Mouse (Mus musculus): ENCODE data around the gene Hspb6. TPM values are rescaled to one million over a fixed set of nuclear protein-coding genes. Genes with fewer than 3 reads are reported as not detected.

The Hspb6 gene
- polyA plus RNA-seq (2015; fragmentation: Nextera tagmentation; extraction: Ambion mirVana), result 17.6 and 29.4 TPM in 2 replicates

- ATAC-seq (ENCODE audit: insufficient number of reproducible peaks, low FRiP score, low TSS enrichment, low read depth), result peak; percentile 94
- Histone ChIP-seq H3K9ac (peak within 1 kb of the TSS; percentile 69), H3K27ac (peak within 1 kb of the TSS; percentile 99), H3K4me2 (peak within 1 kb of the TSS; percentile 96), H3K36me3 (peaks cover 36% of the 10 kb centered on the region), H3K4me1 (peaks cover 17% of the 10 kb centered on the region), H3K4me3 (peak within 1 kb of the TSS; percentile 79), H3K27me3 (no peaks in the 10 kb centered on the region), H3K9me3 (no peaks in the 10 kb centered on the region)
- WGBS, result under 1% methylated on average over 44 of the region's 44 CpGs
Measured at GRCm38 (mm10) chr7:30552102-30553020, at the start of gene Hspb6, which contains the start of gene Proser3. TSS of gene Hspb6 (plus strand) at chr7:30552178. TSS of gene Proser3 (minus strand) at chr7:30552299.

- no peaks in the 10 kb centered on the region for H3K27me3 ChIP-seq
- no peak overlapping the region for H3K4me2 ChIP-seq
- no peak for ATAC-seq (ENCODE audit: insufficient number of reproducible peaks, low FRiP score, low TSS enrichment, low read depth)
- H3K9me3 ChIP-seq, result no peaks in the 10 kb centered on the region
- no peak overlapping the region for H3K4me3 ChIP-seq
- WGBS, result 70% methylated on average over 4 of the region's 4 CpGs
- no peak overlapping the region for H3K27ac ChIP-seq
- no peaks in the 10 kb centered on the region for H3K4me1 ChIP-seq
- no peak overlapping the region for H3K9ac ChIP-seq
- H3K36me3 ChIP-seq, result no peaks in the 10 kb centered on the region
Measured at GRCm38 (mm10) chr7:30508061-30508460, 43.9 kb upstream of the Hspb6 start.

GRCm38 (mm10) chr7:30515003-30515760, 36.8 kb upstream of the Hspb6 start:
- Histone ChIP-seq H3K36me3 (no peaks in the 10 kb centered on the region), H3K4me3 (no peak overlapping the region), H3K9ac (no peak overlapping the region), H3K4me1 (no peaks in the 10 kb centered on the region), H3K27me3 (no peaks in the 10 kb centered on the region), H3K9me3 (no peaks in the 10 kb centered on the region), H3K4me2 (no peak overlapping the region), H3K27ac (no peak overlapping the region)
- no peak for ATAC-seq (ENCODE audit: insufficient number of reproducible peaks, low FRiP score, low TSS enrichment, low read depth)
- WGBS, result 61% methylated on average over 24 of the region's 24 CpGs

- H3K4me1 ChIP-seq, result no peaks in the 10 kb centered on the region
- H3K4me3 ChIP-seq, result no peak overlapping the region
- no peaks in the 10 kb centered on the region for H3K9me3 ChIP-seq
- H3K27me3 ChIP-seq, result no peaks in the 10 kb centered on the region
- no peak overlapping the region for H3K9ac ChIP-seq
- H3K4me2 ChIP-seq, result no peak overlapping the region
- peaks cover 5% of the 10 kb centered on the region for H3K36me3 ChIP-seq
- H3K27ac ChIP-seq, result no peak overlapping the region
- no peak for ATAC-seq (ENCODE audit: insufficient number of reproducible peaks, low FRiP score, low TSS enrichment, low read depth)
- 36% methylated on average over 8 of the region's 8 CpGs for WGBS
Measured at GRCm38 (mm10) chr7:30518325-30518724, 33.7 kb upstream of the Hspb6 start.

GRCm38 (mm10) chr7:30520396-30520795, 31.6 kb upstream of the Hspb6 start:
- WGBS, result 76% methylated on average over 4 of the region's 4 CpGs
- Histone ChIP-seq H3K27me3 (no peaks in the 10 kb centered on the region), H3K36me3 (peaks cover 19% of the 10 kb centered on the region), H3K27ac (no peak overlapping the region), H3K4me2 (no peak overlapping the region), H3K9ac (no peak overlapping the region), H3K9me3 (no peaks in the 10 kb centered on the region), H3K4me1 (no peaks in the 10 kb centered on the region), H3K4me3 (no peak overlapping the region)
- no peak for ATAC-seq (ENCODE audit: insufficient number of reproducible peaks, low FRiP score, low TSS enrichment, low read depth)

GRCm38 (mm10) chr7:30520856-30521255, 31.1 kb upstream of the Hspb6 start:
- ATAC-seq (ENCODE audit: insufficient number of reproducible peaks, low FRiP score, low TSS enrichment, low read depth), result no peak
- Histone ChIP-seq H3K4me3 (no peak overlapping the region), H3K9me3 (no peaks in the 10 kb centered on the region), H3K4me1 (peaks cover 2% of the 10 kb centered on the region), H3K27me3 (no peaks in the 10 kb centered on the region), H3K36me3 (peaks cover 22% of the 10 kb centered on the region), H3K4me2 (no peak overlapping the region), H3K27ac (no peak overlapping the region), H3K9ac (no peak overlapping the region)
- 81% methylated on average over 5 of the region's 5 CpGs for WGBS

GRCm38 (mm10) chr7:30522871-30523270, 29.1 kb upstream of the Hspb6 start:
- H3K27ac ChIP-seq, result no peak overlapping the region
- H3K36me3 ChIP-seq, result peaks cover 39% of the 10 kb centered on the region
- H3K4me1 ChIP-seq, result peaks cover 15% of the 10 kb centered on the region
- H3K9ac ChIP-seq, result no peak overlapping the region
- no peaks in the 10 kb centered on the region for H3K27me3 ChIP-seq
- no peak for ATAC-seq (ENCODE audit: insufficient number of reproducible peaks, low FRiP score, low TSS enrichment, low read depth)
- no peak overlapping the region for H3K4me3 ChIP-seq
- WGBS, result 91% methylated on average over 10 of the region's 10 CpGs
- no peaks in the 10 kb centered on the region for H3K9me3 ChIP-seq
- no peak overlapping the region for H3K4me2 ChIP-seq

- no peak for ATAC-seq (ENCODE audit: insufficient number of reproducible peaks, low FRiP score, low TSS enrichment, low read depth)
- Histone ChIP-seq H3K27ac (no peak overlapping the region), H3K4me2 (no peak overlapping the region), H3K4me3 (no peak overlapping the region), H3K36me3 (peaks cover 55% of the 10 kb centered on the region), H3K4me1 (peaks cover 15% of the 10 kb centered on the region), H3K27me3 (no peaks in the 10 kb centered on the region), H3K9me3 (no peaks in the 10 kb centered on the region), H3K9ac (no peak overlapping the region)
- 81% methylated on average over 6 of the region's 6 CpGs for WGBS
Measured at GRCm38 (mm10) chr7:30524487-30524886, 27.5 kb upstream of the Hspb6 start.

- H3K4me1 ChIP-seq, result peaks cover 15% of the 10 kb centered on the region
- peaks cover 68% of the 10 kb centered on the region for H3K36me3 ChIP-seq
- no peak for ATAC-seq (ENCODE audit: insufficient number of reproducible peaks, low FRiP score, low TSS enrichment, low read depth)
- H3K27ac ChIP-seq, result peak overlapping the region; percentile 71
- 24% methylated on average over 10 of the region's 10 CpGs for WGBS
- no peaks in the 10 kb centered on the region for H3K27me3 ChIP-seq
- peak overlapping the region; percentile 20 for H3K4me3 ChIP-seq
- H3K4me2 ChIP-seq, result peak overlapping the region; percentile 32
- H3K9me3 ChIP-seq, result no peaks in the 10 kb centered on the region
- H3K9ac ChIP-seq, result no peak overlapping the region
Measured at GRCm38 (mm10) chr7:30525954-30526353, 26.0 kb upstream of the Hspb6 start.

GRCm38 (mm10) chr7:30526399-30526798, 25.6 kb upstream of the Hspb6 start:
- no peak for ATAC-seq (ENCODE audit: insufficient number of reproducible peaks, low FRiP score, low TSS enrichment, low read depth)
- H3K27ac ChIP-seq, result peak overlapping the region; percentile 71
- H3K36me3 ChIP-seq, result peaks cover 71% of the 10 kb centered on the region
- H3K27me3 ChIP-seq, result no peaks in the 10 kb centered on the region
- H3K4me3 ChIP-seq, result peak overlapping the region; percentile 20
- no peak overlapping the region for H3K9ac ChIP-seq
- peaks cover 15% of the 10 kb centered on the region for H3K4me1 ChIP-seq
- peak overlapping the region; percentile 32 for H3K4me2 ChIP-seq
- H3K9me3 ChIP-seq, result no peaks in the 10 kb centered on the region
- 27% methylated on average over 17 of the region's 17 CpGs for WGBS

GRCm38 (mm10) chr7:30526981-30527380, 25.0 kb upstream of the Hspb6 start:
- H3K9me3 ChIP-seq, result no peaks in the 10 kb centered on the region
- peaks cover 15% of the 10 kb centered on the region for H3K4me1 ChIP-seq
- 80% methylated on average over 14 of the region's 14 CpGs for WGBS
- H3K4me2 ChIP-seq, result no peak overlapping the region
- H3K4me3 ChIP-seq, result 0 out of 2 replicates have a peak overlapping the region, but pooled peaks have one; percentile 20
- no peak for ATAC-seq (ENCODE audit: insufficient number of reproducible peaks, low FRiP score, low TSS enrichment, low read depth)
- peaks cover 77% of the 10 kb centered on the region for H3K36me3 ChIP-seq
- no peak overlapping the region for H3K9ac ChIP-seq
- H3K27me3 ChIP-seq, result no peaks in the 10 kb centered on the region
- no peak overlapping the region for H3K27ac ChIP-seq
